ENCODE assay signal across 9 mouse cellular contexts in the genomic region with DNA sequence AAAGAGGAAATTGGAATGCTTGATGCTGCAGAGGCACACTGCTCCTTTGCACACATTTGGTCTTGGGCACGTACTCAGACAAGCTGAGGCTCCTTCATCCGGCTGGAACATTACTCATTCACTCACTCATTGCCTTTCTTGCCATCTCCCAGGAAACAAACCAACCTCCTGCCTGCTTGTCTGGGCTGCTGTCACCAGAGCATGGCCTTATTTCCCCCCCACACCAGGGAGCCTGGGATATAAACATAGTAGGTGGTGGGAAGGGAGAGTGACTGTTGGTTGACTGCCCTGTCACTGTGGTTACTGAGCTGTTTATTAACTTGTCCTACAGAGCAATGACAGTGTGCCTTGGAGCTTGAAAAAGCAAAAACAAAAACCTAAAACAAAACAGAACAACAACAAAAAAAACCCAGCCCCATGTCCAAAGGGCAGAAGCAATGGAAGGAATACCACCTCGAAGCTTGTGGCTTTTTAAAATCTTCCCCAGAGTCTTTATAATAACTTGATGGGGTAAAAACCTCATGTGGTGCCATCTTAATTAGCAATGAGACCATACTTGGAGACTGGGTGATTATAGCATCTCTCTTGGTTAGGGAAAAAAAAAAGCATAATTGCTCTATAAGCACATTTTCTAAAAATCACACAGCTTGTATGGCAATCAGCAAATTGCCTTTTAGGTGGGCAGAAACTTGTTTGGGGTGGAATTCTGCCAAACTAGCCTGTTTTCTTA. TPM values are rescaled to one million over a fixed set of nuclear protein-coding genes. Genes with fewer than 3 reads are reported as not detected.
DNase-seq lines count a peak whose midpoint lies in the region; ATAC-seq and TF ChIP-seq lines count a peak whose summit lies in the region.
"Had no signal": no experiment of that assay in that cellular context is flagged by ENCODE, and none has a peak within 500 bp of the region (broad histone marks: within the 10 kb centered on the region; RNA-seq: fewer than 3 reads in every experiment).

No protein-coding gene starts in this region.

- intact Hi-C loops in gastrocnemius, adult 2 months (cut with DNase I) = no loop called here

- ATAC-seq in lung, postnatal 0 days = peak; percentile 71

- peak; percentile 39 to 48 for DNase-seq in layer of hippocampus, adult 2 months (ENCODE audit: low spot score in 2 of 2)
- DNase-seq in layer of hippocampus, adult 9-10 months (ENCODE audit: low spot score) = no peak
- no peak for DNase-seq in embryonic facial prominence, embryonic 10.5 days (ENCODE audit: low spot score)
- peak; percentile 86 for DNase-seq in kidney, adult 11 months
- DNase-seq in lung, postnatal 0 days (ENCODE audit: low spot score) = peak; percentile 60
- no peak for DNase-seq in gastrocnemius, adult 2 months
- DNase-seq in cerebellum, adult 11-12 months = no peak
- DNase-seq: liver, embryonic 13.5 days had no signal

- no peak overlapping the region for H3K4me3 ChIP-seq in layer of hippocampus, adult 2 months
- H3K4me3 ChIP-seq in embryonic facial prominence, embryonic 10.5 days = no peak overlapping the region
- H3K4me3 ChIP-seq in lung, postnatal 0 days (ENCODE audit: low read depth, low read length) = no peak overlapping the region
- H3K4me3 ChIP-seq in gastrocnemius, adult 2 months = no peak overlapping the region
- H3K4me3 ChIP-seq: liver, embryonic 13.5 days had no signal

- TF ChIP-seq CTCF in layer of hippocampus, adult 2 months (conservative IDR thresholded peaks at IDR 0.05) = no peak
- TF ChIP-seq CTCF in lung, postnatal 0 days (IDR thresholded peaks at IDR 0.05) = no peak
- no peak for TF ChIP-seq CTCF in gastrocnemius, adult 2 months (IDR thresholded peaks at IDR 0.05)

- H3K9ac ChIP-seq in lung, postnatal 0 days (replicated peaks; ENCODE audit: low read depth) = no peak overlapping the region
- H3K9ac ChIP-seq: liver, embryonic 13.5 days had no signal

- H3K4me1 ChIP-seq in embryonic facial prominence, embryonic 10.5 days = peaks cover 44% of the 10 kb centered on the region
- no peaks in the 10 kb centered on the region for H3K4me1 ChIP-seq in lung, postnatal 0 days (ENCODE audit: insufficient read depth, low read depth, low read length)

- no peak overlapping the region for H3K4me2 ChIP-seq in lung, postnatal 0 days (replicated peaks; ENCODE audit: low read depth, low read length)
- H3K4me2 ChIP-seq: liver, embryonic 13.5 days had no signal

- no peaks in the 10 kb centered on the region for H3K27me3 ChIP-seq in embryonic facial prominence, embryonic 10.5 days (replicated peaks; ENCODE audit: low read depth, poor library complexity, severe bottlenecking)
- H3K27me3 ChIP-seq in lung, postnatal 0 days (replicated peaks; ENCODE audit: insufficient read depth, low read length) = no peaks in the 10 kb centered on the region
- H3K27me3 ChIP-seq: liver, embryonic 13.5 days had no signal

- WGBS in embryonic facial prominence, embryonic 10.5 days = 72% methylated on average over 3 of the region's 3 CpGs
- WGBS in lung, postnatal 0 days = 29% methylated on average over 3 of the region's 3 CpGs

- H3K36me3 ChIP-seq in embryonic facial prominence, embryonic 10.5 days (replicated peaks) = no peaks in the 10 kb centered on the region
- no peaks in the 10 kb centered on the region for H3K36me3 ChIP-seq in lung, postnatal 0 days (ENCODE audit: insufficient read depth, low read length)
- H3K36me3 ChIP-seq: liver, embryonic 13.5 days had no signal

- peak overlapping the region; percentile 91 for H3K27ac ChIP-seq in layer of hippocampus, adult 2 months
- 0 out of 2 replicates have a peak overlapping the region, but pooled peaks have one; percentile 48 for H3K27ac ChIP-seq in embryonic facial prominence, embryonic 10.5 days (replicated peaks)
- H3K27ac ChIP-seq in lung, postnatal 0 days (ENCODE audit: low read length) = no peak overlapping the region
- H3K27ac ChIP-seq in gastrocnemius, adult 2 months = no peak overlapping the region
- H3K27ac ChIP-seq: liver, embryonic 13.5 days had no signal

- TF ChIP-seq EP300 in lung, postnatal 0 days (IDR thresholded peaks at IDR 0.05) = no peak

- H3K9me3 ChIP-seq in embryonic facial prominence, embryonic 10.5 days = no peaks in the 10 kb centered on the region
- no peaks in the 10 kb centered on the region for H3K9me3 ChIP-seq in lung, postnatal 0 days (ENCODE audit: low read length)
- H3K9me3 ChIP-seq: liver, embryonic 13.5 days had no signal

RNA-seq across cellular contexts. Expression of a gene that starts 9.5 kb away (rescaled TPM):
- total RNA-seq in layer of hippocampus, adult 2 months (2021) = not detected
- polyA plus RNA-seq in embryonic facial prominence, embryonic 10.5 days (2016; fragmentation: Nextera tagmentation; extraction: Ambion mirVana) = not detected in 2 replicates
- 0.29 and 0.44 TPM in 2 replicates for polyA plus RNA-seq in lung, postnatal 0 days (2015; fragmentation: Nextera tagmentation; extraction: Ambion mirVana)
- under 1 TPM in 1 of 2 experiments, not detected in 1; 0.26 TPM for total RNA-seq in gastrocnemius, adult 2 months (2021)
- polyA plus RNA-seq: frontal cortex, adult 2 months; liver, embryonic 13.5 days had no signal

RNA-seq across cellular contexts. Expression of a gene that starts 13.1 kb away (rescaled TPM):
- 10 to 100 TPM; 57.7 to 58.2 TPM for total RNA-seq in layer of hippocampus, adult 2 months (2021)
- polyA plus RNA-seq in embryonic facial prominence, embryonic 10.5 days (2016; fragmentation: Nextera tagmentation; extraction: Ambion mirVana) = 203 and 207 TPM in 2 replicates
- polyA plus RNA-seq in lung, postnatal 0 days (2015; fragmentation: Nextera tagmentation; extraction: Ambion mirVana) = 90.2 and 98.7 TPM in 2 replicates
- total RNA-seq in gastrocnemius, adult 2 months (2021) = 10 to 100 TPM; 27.2 to 35.2 TPM

Comparison
In these comparisons a context has a peak if more than half of its experiments do, and no peak if none do; other contexts are left out.
1. DNase-seq: peak in layer of hippocampus, adult 2 months (2 of 2), kidney, adult 11 months (single experiment) and lung, postnatal 0 days (single experiment); none in layer of hippocampus, adult 9-10 months (single experiment), embryonic facial prominence, embryonic 10.5 days (single experiment), gastrocnemius, adult 2 months (single experiment) and cerebellum, adult 11-12 months (single experiment).
2. H3K27ac ChIP-seq: peak in layer of hippocampus, adult 2 months (single experiment) and embryonic facial prominence, embryonic 10.5 days (single experiment); none in lung, postnatal 0 days (single experiment) and gastrocnemius, adult 2 months (single experiment).